Mouse (Mus musculus) embryonic facial prominence, embryonic 14.5 days (tissue): ENCODE measurements around the gene Hist1h1d. TPM values are rescaled to one million over a fixed set of nuclear protein-coding genes. Genes with fewer than 3 reads are reported as not detected.
"Not testable (repeated sequence)": the region's sequence is repeated elsewhere in the genome, so short reads cannot be mapped to it uniquely, and the experiment has no call there.

Source experiments
- ATAC-seq: fragments of 200-750 bp; cut with Nextera tagmentation; 2 replicates; pipeline ENCODE4 v1.8.0; 2017; ENCODE audit warnings: low read depth, moderate number of reproducible peaks, moderate TSS enrichment
- DNase-seq: peaks from one replicate; pipeline ENCODE4 v3.0.0-alpha.2; 2015; ENCODE audit warnings: low spot score
- H3K27ac ChIP-seq: fragments of 300-500 bp; sonication (generic); replicated peaks from 2 replicates; pipeline ENCODE4 v1.5.1; 2014; ENCODE audit warnings: low read depth, mild to moderate bottlenecking, low read length, moderate library complexity
- H3K27me3 ChIP-seq: fragments of 300-500 bp; sonication (generic); replicated peaks from 2 replicates; pipeline ENCODE4 v1.6.1; 2014; ENCODE audit warnings: low read length; ENCODE audit not compliant: control insufficient read depth, insufficient read depth
- H3K36me3 ChIP-seq: fragments of 300-500 bp; sonication (generic); 2 replicates; pipeline ENCODE4 v1.6.1; 2014; ENCODE audit warnings: low read length, mixed read lengths; ENCODE audit not compliant: control insufficient read depth, insufficient read depth
- H3K4me1 ChIP-seq: fragments of 300-500 bp; sonication (generic); 2 replicates; pipeline ENCODE4 v1.6.1; 2014; ENCODE audit warnings: antibody characterized with exemption, low read length; ENCODE audit not compliant: control insufficient read depth, insufficient read depth
- H3K4me2 ChIP-seq: fragments of 300-500 bp; sonication (generic); 2 replicates; pipeline ENCODE4 v1.6.1; 2014; ENCODE audit warnings: low read depth, mild to moderate bottlenecking, low read length, moderate library complexity, mixed read lengths
- H3K4me3 ChIP-seq: fragments of 300-500 bp; sonication (generic); 2 replicates; pipeline ENCODE4 v1.5.1; 2014; ENCODE audit warnings: low read depth, mild to moderate bottlenecking, low read length
- H3K9ac ChIP-seq: fragments of 300-500 bp; sonication (generic); 2 replicates; pipeline ENCODE4 v1.6.1; 2014; ENCODE audit warnings: low read depth, mild to moderate bottlenecking, low read length, moderate library complexity, mixed read lengths
- H3K9me3 ChIP-seq: fragments of 300-500 bp; sonication (generic); 2 replicates; pipeline ENCODE4 v1.6.1; 2016; ENCODE audit warnings: low read length; ENCODE audit not compliant: control insufficient read depth
- WGBS: fragments of 180-500 bp; shearing (Covaris S2); extraction: QIAGEN DNeasy Blood & Tissue Kit; methylation state at CpG from one replicate; pipeline ENCODE4 v1.1.7; 2014; 5-methylcytosine and 5-hydroxymethylcytosine counted together
- polyA plus RNA-seq: library from polyadenylated mRNA; unstranded; fragments of >200 nt; fragmentation: Nextera tagmentation; extraction: Ambion mirVana; gene quantifications from 2 replicates; pipeline ENCODE4 v1.2.1, GENCODE M21; 2014

The Hist1h1d gene
- polyA plus RNA-seq, 1 experiment from 2014 or later = 0.60 TPM

DNA sequence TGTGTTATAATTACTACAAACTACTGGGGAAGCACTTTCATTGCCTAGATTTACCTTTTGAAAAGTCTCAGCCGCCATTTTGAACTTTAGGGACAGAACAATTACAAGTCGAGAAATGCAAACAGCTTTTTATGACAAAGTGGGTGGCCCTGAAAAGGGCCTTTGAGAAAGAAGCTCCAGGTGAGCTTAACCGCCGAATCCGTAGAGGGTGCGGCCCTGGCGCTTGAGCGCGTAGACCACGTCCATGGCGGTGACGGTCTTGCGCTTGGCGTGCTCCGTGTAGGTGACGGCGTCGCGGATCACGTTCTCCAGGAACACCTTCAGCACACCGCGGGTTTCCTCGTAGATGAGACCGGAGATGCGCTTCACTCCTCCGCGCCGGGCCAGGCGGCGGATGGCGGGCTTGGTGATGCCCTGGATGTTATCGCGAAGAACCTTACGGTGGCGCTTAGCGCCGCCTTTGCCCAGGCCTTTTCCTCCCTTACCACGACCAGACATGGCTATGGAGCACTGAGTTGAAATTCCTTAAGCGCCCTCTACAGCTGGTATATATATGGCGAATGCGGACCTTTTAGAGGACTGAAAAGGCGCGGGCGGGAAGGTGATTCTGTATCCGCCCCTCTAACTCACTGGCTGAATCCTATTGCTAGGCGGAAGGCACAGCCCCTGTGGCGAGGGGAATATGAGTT, 1.8 kb upstream of the Hist1h1d start, which contains the start of gene Hist1h4f:
Gene Hist1h4f, minus strand, starts transcription at position 503 of the 689 bp plus-strand sequence.
- WGBS = under 1% methylated on average over 34 of the region's 47 CpGs
- Histone ChIP-seq H3K4me2 (peak within 1 kb of the TSS; percentile 64), H3K27ac (peak within 1 kb of the TSS; percentile 93), H3K4me1 (peaks cover 12% of the 10 kb centered on the region; the same call in 1 of the 2 replicates), H3K4me3 (peak within 1 kb of the TSS; percentile 47), H3K9ac (peak within 1 kb of the TSS; percentile 70)
- H3K36me3 ChIP-seq, H3K9me3 ChIP-seq, H3K27me3 ChIP-seq: not testable (repeated sequence)
- ATAC-seq = peak; percentile 84
- DNase-seq = peak; percentile 98

DNA sequence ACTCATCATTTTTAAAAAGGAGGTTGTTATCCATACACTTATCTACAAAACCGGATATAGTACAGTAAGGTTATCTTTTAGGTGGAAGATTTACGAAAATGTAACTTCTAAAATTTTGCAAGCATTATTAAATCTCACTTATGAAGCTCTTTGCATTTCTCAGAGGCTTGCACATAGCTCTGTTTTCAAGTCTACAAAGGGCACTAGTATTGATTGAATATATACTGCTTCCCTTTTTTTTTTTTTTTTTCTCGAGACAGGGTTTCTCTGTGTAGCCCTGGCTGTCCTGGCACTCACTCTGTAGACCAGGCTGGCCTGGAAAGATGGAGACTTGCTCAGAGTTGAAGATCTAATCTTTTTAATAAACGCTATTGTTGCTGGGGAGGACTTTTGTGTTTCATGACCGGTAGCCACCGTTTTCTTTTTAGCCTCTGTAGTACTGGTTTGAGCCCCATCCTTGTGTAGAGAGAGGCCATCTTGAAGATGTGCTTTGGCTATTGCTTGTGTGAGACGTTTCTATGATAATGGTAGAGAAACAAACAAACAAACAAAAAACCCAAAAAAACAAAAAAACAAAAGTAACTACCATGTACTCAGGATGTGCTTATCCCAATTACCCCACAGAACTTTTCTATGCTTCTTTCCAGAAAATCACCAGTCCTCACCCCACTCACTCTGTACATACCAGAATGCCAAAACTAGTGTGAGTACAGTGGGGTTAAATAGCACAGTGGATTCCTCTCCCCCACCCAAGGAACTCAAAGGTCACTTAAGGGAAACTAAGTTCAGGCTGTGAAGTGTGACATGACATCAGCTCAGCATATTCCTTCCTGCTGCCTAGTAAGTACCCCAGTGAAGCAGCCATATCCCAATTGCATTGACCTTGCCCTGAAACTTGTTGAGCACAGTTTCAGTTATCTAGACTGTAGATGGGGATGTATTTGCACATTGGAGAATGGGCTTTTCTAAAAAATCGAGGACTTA, 839 bp upstream of the Hist1h1d start:
- ATAC-seq (no peak), DNase-seq (no peak)
- Histone ChIP-seq H3K36me3 (no peaks in the 10 kb centered on the region), H3K27me3 (no peaks in the 10 kb centered on the region), H3K9ac (peak overlapping the region; percentile 70; the same call in 1 of the 2 replicates), H3K4me1 (peaks cover 14% of the 10 kb centered on the region; the same call in 1 of the 2 replicates), H3K27ac (peak overlapping the region; percentile 93), H3K9me3 (no peaks in the 10 kb centered on the region), H3K4me3 (peak overlapping the region; percentile 47), H3K4me2 (peak overlapping the region; percentile 64)
- 47% methylated on average over 8 of the region's 8 CpGs for WGBS

DNA sequence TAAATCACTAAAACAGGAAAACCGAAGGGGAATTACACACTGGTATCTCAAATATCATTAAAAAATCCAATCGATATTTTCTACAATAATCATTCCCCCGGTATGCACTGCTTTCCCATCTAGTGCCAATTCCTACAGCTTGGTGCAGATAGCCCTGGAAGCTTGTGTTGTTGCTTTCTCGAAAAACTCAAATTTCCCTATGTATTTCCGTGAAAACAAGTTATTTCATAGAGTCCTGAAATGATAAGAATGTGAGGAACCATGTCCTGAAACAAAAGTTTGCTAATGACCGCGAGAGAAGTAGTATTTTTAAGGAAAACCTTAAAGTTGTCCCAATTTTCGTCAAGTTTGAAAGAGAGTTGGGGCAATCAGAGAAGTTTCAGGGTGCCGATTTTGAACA, 1.3 kb downstream of the Hist1h1d start:
- Histone ChIP-seq H3K4me2 (peak overlapping the region; percentile 97), H3K9ac (peak overlapping the region; percentile 87), H3K9me3 (no peaks in the 10 kb centered on the region), H3K4me1 (peaks cover 14% of the 10 kb centered on the region; the same call in 1 of the 2 replicates), H3K27me3 (no peaks in the 10 kb centered on the region), H3K27ac (peak overlapping the region; percentile 98), H3K4me3 (peak overlapping the region; percentile 58), H3K36me3 (no peaks in the 10 kb centered on the region)
- no peak for DNase-seq
- ATAC-seq = no peak
- 20% methylated on average over 9 of the region's 9 CpGs for WGBS

DNA sequence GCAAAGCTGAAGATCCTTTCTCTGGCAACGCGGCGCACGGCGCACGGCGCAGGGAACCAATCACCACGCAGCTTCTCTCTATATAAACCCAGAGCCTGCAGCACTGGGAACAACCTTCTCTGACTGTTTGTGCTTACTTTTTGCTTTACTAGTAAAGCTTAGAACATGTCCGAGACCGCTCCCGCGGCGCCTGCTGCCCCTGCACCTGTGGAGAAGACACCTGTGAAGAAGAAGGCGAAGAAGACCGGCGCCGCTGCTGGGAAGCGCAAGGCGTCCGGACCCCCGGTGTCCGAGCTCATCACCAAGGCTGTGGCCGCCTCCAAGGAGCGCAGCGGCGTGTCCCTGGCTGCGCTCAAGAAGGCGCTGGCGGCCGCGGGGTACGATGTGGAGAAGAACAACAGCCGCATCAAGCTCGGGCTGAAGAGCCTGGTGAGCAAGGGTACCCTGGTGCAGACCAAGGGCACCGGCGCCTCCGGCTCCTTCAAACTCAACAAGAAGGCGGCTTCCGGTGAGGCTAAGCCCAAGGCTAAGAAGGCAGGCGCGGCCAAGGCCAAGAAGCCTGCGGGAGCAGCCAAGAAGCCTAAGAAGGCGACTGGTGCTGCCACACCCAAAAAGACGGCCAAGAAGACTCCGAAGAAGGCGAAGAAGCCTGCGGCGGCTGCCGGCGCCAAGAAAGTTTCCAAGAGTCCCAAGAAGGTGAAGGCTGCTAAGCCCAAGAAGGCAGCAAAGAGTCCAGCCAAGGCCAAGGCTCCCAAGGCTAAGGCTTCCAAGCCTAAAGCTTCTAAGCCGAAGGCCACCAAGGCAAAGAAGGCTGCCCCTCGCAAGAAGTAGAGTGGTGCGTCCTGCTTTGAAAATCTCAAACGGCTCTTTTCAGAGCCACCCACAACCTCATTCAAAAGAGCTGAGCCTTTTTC, 2.1 kb downstream of the Hist1h1d start:
- Histone ChIP-seq H3K4me1 (peaks cover 14% of the 10 kb centered on the region; the same call in 1 of the 2 replicates), H3K4me2 (peak overlapping the region; percentile 97), H3K9me3 (no peaks in the 10 kb centered on the region), H3K4me3 (peak overlapping the region; percentile 58), H3K27ac (peak overlapping the region; percentile 98), H3K36me3 (no peaks in the 10 kb centered on the region), H3K27me3 (no peaks in the 10 kb centered on the region), H3K9ac (peak overlapping the region; percentile 87)
- DNase-seq (peak; percentile 96), ATAC-seq (peak; percentile 89)
- 0% methylated on average over 49 of the region's 54 CpGs for WGBS

DNA sequence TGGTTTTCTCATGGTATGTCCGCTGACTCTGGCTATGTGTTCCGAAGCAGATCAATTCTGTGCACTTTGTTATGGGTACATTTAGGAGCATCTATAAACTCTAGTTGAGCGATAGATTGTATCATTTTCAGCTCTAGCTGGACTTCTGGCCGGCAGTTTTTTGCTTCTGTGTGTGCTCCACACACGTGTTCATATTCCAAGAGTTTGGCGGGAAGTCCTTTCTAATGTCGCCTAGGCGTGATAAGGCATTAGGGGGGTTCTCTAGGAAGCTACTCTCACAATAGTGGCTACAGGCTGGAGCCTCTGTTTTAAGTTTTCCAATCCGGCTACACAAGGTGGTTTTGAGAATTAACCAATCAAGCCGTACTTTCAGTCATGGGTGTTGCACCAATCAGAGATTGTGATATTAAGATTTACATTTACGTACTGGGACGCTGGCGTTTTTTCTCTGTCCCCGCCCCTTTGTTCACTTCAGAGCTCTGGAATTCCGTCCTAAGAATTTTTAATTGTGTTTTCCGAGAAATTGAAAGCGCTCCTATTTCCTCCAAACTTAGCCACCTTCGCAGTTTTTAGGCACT, 2.9 kb downstream of the Hist1h1d start:
- ATAC-seq (peak; percentile 71), DNase-seq (peak; percentile 98)
- peak overlapping the region; percentile 58 for H3K4me3 ChIP-seq
- H3K4me1 ChIP-seq = peaks cover 11% of the 10 kb centered on the region; the same call in 1 of the 2 replicates
- peak overlapping the region; percentile 97 for H3K4me2 ChIP-seq
- under 1% methylated on average over 18 of the region's 18 CpGs for WGBS
- H3K36me3 ChIP-seq = no peaks in the 10 kb centered on the region
- H3K27me3 ChIP-seq = no peaks in the 10 kb centered on the region
- H3K9ac ChIP-seq = peak overlapping the region; percentile 87
- peak overlapping the region; percentile 98 for H3K27ac ChIP-seq
- no peaks in the 10 kb centered on the region for H3K9me3 ChIP-seq

DNA sequence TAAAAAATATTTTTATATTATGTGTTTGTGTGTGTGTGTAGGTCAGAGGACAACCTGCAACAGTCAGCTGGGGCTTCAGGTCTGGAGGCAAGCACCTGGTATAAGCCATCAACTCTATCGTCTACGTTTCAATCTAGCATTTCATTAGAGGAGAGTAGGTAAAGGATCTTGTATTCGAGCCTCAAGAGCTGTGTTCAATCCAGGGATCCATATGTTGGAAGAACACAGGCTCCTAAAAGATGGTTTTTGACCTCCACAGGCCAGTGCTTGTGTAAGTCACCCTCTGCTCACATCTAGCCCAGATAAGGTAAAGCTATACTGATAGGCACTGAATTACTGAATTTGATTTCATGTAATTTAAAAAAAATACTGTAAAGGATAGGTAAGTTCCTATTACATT, 3.8 kb downstream of the Hist1h1d start:
- no peak for ATAC-seq
- Histone ChIP-seq H3K9me3 (no peaks in the 10 kb centered on the region), H3K27me3 (no peaks in the 10 kb centered on the region), H3K9ac (no peak overlapping the region), H3K4me3 (no peak overlapping the region), H3K4me2 (peak overlapping the region; percentile 97), H3K27ac (peak overlapping the region; percentile 98), H3K4me1 (peaks cover 10% of the 10 kb centered on the region; the same call in 1 of the 2 replicates), H3K36me3 (no peaks in the 10 kb centered on the region)
- no peak for DNase-seq
- 45% methylated on average over 3 of the region's 3 CpGs for WGBS

DNA sequence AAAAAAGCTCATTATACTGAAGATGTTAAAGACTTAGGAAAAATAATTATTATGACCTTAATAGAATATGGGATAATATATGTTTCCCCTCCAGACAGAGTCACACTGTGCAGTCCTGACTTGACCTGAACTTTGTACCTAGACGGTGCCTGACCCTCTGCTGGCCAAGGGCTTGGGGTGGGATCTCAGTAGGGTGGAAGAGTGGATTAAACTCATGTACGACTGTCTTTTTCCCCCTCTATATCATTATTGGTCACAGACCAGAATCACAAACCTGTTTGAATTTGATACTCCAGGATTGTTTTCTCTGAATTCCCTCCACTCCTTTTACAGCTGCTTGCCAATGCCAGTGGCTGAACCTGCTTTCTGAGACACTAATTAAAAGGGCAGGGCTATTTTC, 7.6 kb downstream of the Hist1h1d start:
- peak overlapping the region; percentile 29 for H3K4me2 ChIP-seq
- WGBS = 15% methylated on average over 2 of the region's 2 CpGs
- H3K36me3 ChIP-seq, H3K4me1 ChIP-seq, H3K27me3 ChIP-seq, H3K9me3 ChIP-seq, H3K4me3 ChIP-seq, ATAC-seq: not testable (repeated sequence)
- H3K9ac ChIP-seq = 0 out of 2 replicates have a peak overlapping the region, but pooled peaks have one; percentile 34
- DNase-seq = peak; percentile 12
- peak overlapping the region; percentile 28; the same call in 1 of the 2 replicates for H3K27ac ChIP-seq
